Mouse (Mus musculus): ENCODE data around the gene Ctnnb1.

The Ctnnb1 gene

GRCm38 (mm10) chr9:121000641-121001320 is 71.8 kb downstream of the Ctnnb1 start:
- peak; percentile 70 for DNase-seq (ENCODE audit: low read depth, low spot score)

GRCm38 (mm10) chr9:121001681-121002540 is 72.9 kb downstream of the Ctnnb1 start:
- no peak for DNase-seq (ENCODE audit: low read depth, low spot score)

GRCm38 (mm10) chr9:121005961-121006360 is 76.9 kb downstream of the Ctnnb1 start:
- no peak for DNase-seq (ENCODE audit: low read depth, low spot score)

Data from telencephalon, adult 2 months (tissue).